Mouse (Mus musculus) embryonic fibroblast, embryonic 13.5 days (primary cell): ENCODE measurements around the gene Sufu. TPM values are rescaled to one million over a fixed set of nuclear protein-coding genes. Genes with fewer than 3 reads are reported as not detected.

Experiments
- H3K27ac ChIP-seq: 2 replicates; pipeline ENCODE4 v1.5.1; 2012; ENCODE audit warnings: low read length, control low read depth, inconsistent platforms; ENCODE audit not compliant: insufficient read depth
- H3K4me1 ChIP-seq: 2 replicates; pipeline ENCODE4 v1.6.1; 2011; ENCODE audit warnings: low read length; ENCODE audit not compliant: control insufficient read depth, insufficient read depth
- H3K4me3 ChIP-seq: 2 replicates; pipeline ENCODE4 v1.5.1; 2011; ENCODE audit warnings: mild to moderate bottlenecking, control low read depth, low read length; ENCODE audit not compliant: insufficient read depth
- CTCF ChIP-seq: IDR thresholded peaks from 2 replicates; pipeline ENCODE4 v1.5.1; 2011; ENCODE audit warnings: mild to moderate bottlenecking, control low read depth, low read length, moderate library complexity, borderline replicate concordance; ENCODE audit not compliant: insufficient read depth
- POLR2A ChIP-seq: IDR thresholded peaks from 2 replicates; pipeline ENCODE4 v1.6.1; 2011; ENCODE audit warnings: low read depth, mild to moderate bottlenecking, control low read depth, low read length, moderate library complexity
- polyA plus RNA-seq: library from polyadenylated mRNA; stranded (reverse); fragments of >200 nt; gene quantifications from 2 replicates; pipeline ENCODE4 v1.2.4, GENCODE M21; 2011; ENCODE audit warnings: low read depth; ENCODE audit not compliant: missing spikeins, insufficient read length

The Sufu gene
- polyA plus RNA-seq, 1 experiment, result 22.0 TPM

- TF ChIP-seq POLR2A (peak; percentile 47; the same call in 1 of the 2 replicates), CTCF (no peak)
- Histone ChIP-seq H3K4me1 (0 out of 2 replicates have a peak, but pooled peaks cover 6% of the 10 kb centered on the region), H3K27ac (peak overlapping the region; percentile 100), H3K4me3 (peak overlapping the region; percentile 68)
Observed at GRCm38 (mm10) chr19:46500581-46501341, 104.1 kb downstream of the Sufu start.

GRCm38 (mm10) chr19:46501401-46502068 is 104.8 kb downstream of the Sufu start, which contains the start of gene Trim8:
TSS of gene Trim8 (plus strand) at chr19:46501702.
- Histone ChIP-seq H3K4me1 (0 out of 2 replicates have a peak, but pooled peaks cover 6% of the 10 kb centered on the region), H3K27ac (peak within 1 kb of the TSS; percentile 100), H3K4me3 (peak within 1 kb of the TSS; percentile 76)
- TF ChIP-seq CTCF (no peak), POLR2A (peak; percentile 58)

GRCm38 (mm10) chr19:46502069-46502455 is 105.4 kb downstream of the Sufu start:
- Histone ChIP-seq H3K27ac (peak overlapping the region; percentile 94), H3K4me3 (peak overlapping the region; percentile 76), H3K4me1 (0 out of 2 replicates have a peak, but pooled peaks cover 8% of the 10 kb centered on the region)
- no peak for TF ChIP-seq CTCF
- TF ChIP-seq POLR2A, result no peak

GRCm38 (mm10) chr19:46502471-46503166 is 105.9 kb downstream of the Sufu start:
- H3K27ac ChIP-seq, result peak overlapping the region; percentile 94
- 0 out of 2 replicates have a peak, but pooled peaks cover 10% of the 10 kb centered on the region for H3K4me1 ChIP-seq
- TF ChIP-seq POLR2A (peak; percentile 52; the same call in 1 of the 2 replicates), CTCF (peak; percentile 49; the same call in 1 of the 2 replicates)
- H3K4me3 ChIP-seq, result peak overlapping the region; percentile 76

GRCm38 (mm10) chr19:46503351-46504084 is 106.8 kb downstream of the Sufu start:
- peaks cover 16% of the 10 kb centered on the region; the same call in 1 of the 2 replicates for H3K4me1 ChIP-seq
- TF ChIP-seq POLR2A (no peak; the same call in none of the 2 replicates), CTCF (no peak)
- H3K4me3 ChIP-seq, result peak overlapping the region; percentile 76
- peak overlapping the region; percentile 94 for H3K27ac ChIP-seq

- peak overlapping the region; percentile 94 for H3K27ac ChIP-seq
- H3K4me3 ChIP-seq, result peak overlapping the region; percentile 76
- no peak for TF ChIP-seq CTCF
- no peak for TF ChIP-seq POLR2A
- H3K4me1 ChIP-seq, result peaks cover 19% of the 10 kb centered on the region
Observed at GRCm38 (mm10) chr19:46504085-46504552, 107.4 kb downstream of the Sufu start.

- Histone ChIP-seq H3K27ac (peak overlapping the region; percentile 94), H3K4me3 (peak overlapping the region; percentile 76), H3K4me1 (peaks cover 22% of the 10 kb centered on the region)
- TF ChIP-seq POLR2A (no peak), CTCF (no peak)
Observed at GRCm38 (mm10) chr19:46504822-46505417, 108.2 kb downstream of the Sufu start.

GRCm38 (mm10) chr19:46505646-46506371 is 109.1 kb downstream of the Sufu start:
- H3K4me3 ChIP-seq, result peak overlapping the region; percentile 76; the same call in 1 of the 2 replicates
- H3K4me1 ChIP-seq, result peaks cover 22% of the 10 kb centered on the region
- TF ChIP-seq POLR2A (no peak), CTCF (no peak)
- H3K27ac ChIP-seq, result 0 out of 2 replicates have a peak overlapping the region, but pooled peaks have one; percentile 94

GRCm38 (mm10) chr19:46506372-46506717 is 109.6 kb downstream of the Sufu start:
- Histone ChIP-seq H3K4me3 (no peak overlapping the region), H3K27ac (no peak overlapping the region), H3K4me1 (peaks cover 22% of the 10 kb centered on the region)
- TF ChIP-seq CTCF, result no peak
- TF ChIP-seq POLR2A, result no peak
